Mouse (Mus musculus): Measurements from ENCODE around the gene Disc1.

GRCm38 (mm10) chr8:125271357-125271756 is 217.4 kb downstream of the Disc1 start:
- TF ChIP-seq CTCF (IDR thresholded peaks at IDR 0.05; ENCODE audit: extremely low read depth, insufficient read depth, insufficient read length, insufficient replicate concordance) (no peak), POLR2A (IDR thresholded peaks at IDR 0.05; ENCODE audit: low read depth, low read length) (no peak)
